Mouse (Mus musculus) left cerebral cortex, adult 8-10 months (tissue): Measurements from ENCODE around the gene Limd1. TPM values are rescaled to one million over a fixed set of nuclear protein-coding genes. Genes with fewer than 3 reads are reported as not detected.

ENCODE experiments used
- DNase-seq, 2 experiments: peaks; one replicate each; pipeline ENCODE4 v3.0.0; 2022; ENCODE audit warnings: low spot score in 2 of 2
- total RNA-seq, 4 experiments: library from RNA; stranded (reverse); gene quantifications; 2 replicates each; pipeline ENCODE4 v1.2.4; 2022

Gene Limd1
- total RNA-seq, 4 experiments from 2014 or later, result 7.7 to 10.1 (median 8.0) TPM

GRCm38 (mm10) chr9:123512482-123512881, 34.0 kb downstream of the Limd1 start:
- DNase-seq, result no peak

GRCm38 (mm10) chr9:123515087-123515486, 36.6 kb downstream of the Limd1 start:
- no peak for DNase-seq

- DNase-seq, result no peak
Measured at GRCm38 (mm10) chr9:123516641-123517385, 38.3 kb downstream of the Limd1 start.

- DNase-seq, result no peak
Measured at GRCm38 (mm10) chr9:123518969-123519894, 40.7 kb downstream of the Limd1 start.

- no peak for DNase-seq
Measured at GRCm38 (mm10) chr9:123520735-123521134, 42.2 kb downstream of the Limd1 start.

- DNase-seq, result no peak
Measured at GRCm38 (mm10) chr9:123523676-123524075, 45.2 kb downstream of the Limd1 start.

GRCm38 (mm10) chr9:123525095-123525494, 46.6 kb downstream of the Limd1 start:
- DNase-seq, result no peak

GRCm38 (mm10) chr9:123526502-123526901, 48.0 kb downstream of the Limd1 start:
- no peak for DNase-seq

- DNase-seq, result no peak
Measured at GRCm38 (mm10) chr9:123528087-123528925, 49.8 kb downstream of the Limd1 start.

- peak; percentile 42 to 62 for DNase-seq
Measured at GRCm38 (mm10) chr9:123528926-123529295, 50.4 kb downstream of the Limd1 start.

GRCm38 (mm10) chr9:123529392-123530157, 51.1 kb downstream of the Limd1 start, which contains the start of gene Sacm1l:
Sacm1l (plus strand) TSS chr9:123529759.
- DNase-seq, result peak; percentile 97 to 99

- no peak for DNase-seq
Measured at GRCm38 (mm10) chr9:123530158-123530475, 51.6 kb downstream of the Limd1 start.

- no peak for DNase-seq
Measured at GRCm38 (mm10) chr9:123530566-123531130, 52.1 kb downstream of the Limd1 start.

GRCm38 (mm10) chr9:123531234-123531633, 52.7 kb downstream of the Limd1 start:
- no peak for DNase-seq

GRCm38 (mm10) chr9:123536613-123537012, 58.1 kb downstream of the Limd1 start:
- no peak for DNase-seq

- no peak for DNase-seq
Measured at GRCm38 (mm10) chr9:123538189-123538588, 59.7 kb downstream of the Limd1 start.

GRCm38 (mm10) chr9:123539093-123539492, 60.6 kb downstream of the Limd1 start:
- DNase-seq, result no peak

GRCm38 (mm10) chr9:123539823-123540222, 61.3 kb downstream of the Limd1 start:
- DNase-seq, result no peak

GRCm38 (mm10) chr9:123554599-123554998, 76.1 kb downstream of the Limd1 start:
- no peak for DNase-seq
